Comparison of ENCODE assay signal across 9 mouse cellular contexts in genomic region chr12:8495881-8496678, GRCm38 (mm10). TPM values are rescaled to one million over a fixed set of nuclear protein-coding genes. Genes with fewer than 3 reads are reported as not detected.
A peak's percentile ranks its signal among the peaks of the same experiment; 100 is the strongest.
DNase-seq lines count a peak whose midpoint lies in the region; ATAC-seq and TF ChIP-seq lines count a peak whose summit lies in the region.
"Had no signal": no experiment of that assay in that cellular context is flagged by ENCODE, and none has a peak within 500 bp of the region (broad histone marks: within the 10 kb centered on the region; RNA-seq: fewer than 3 reads in every experiment).

No protein-coding gene starts in this region.

- peak; percentile 42 for DNase-seq in retina, postnatal 1 day
- DNase-seq in retina, embryonic 14.5 days (ENCODE audit: low spot score): no peak
- DNase-seq in heart, adult 2 months: peak; percentile 70 to 78
- DNase-seq in kidney, adult 11 months: peak; percentile 67
- DNase-seq in midbrain, postnatal 0 days (ENCODE audit: low spot score): peak; percentile 66
- no peak for DNase-seq in B cell, adult 2 months

- peak overlapping the region; percentile 88 for H3K27ac ChIP-seq in cortical plate, adult 2 months (ENCODE audit: insufficient read depth, low read length)
- H3K27ac ChIP-seq in heart, adult 2 months: peak overlapping the region; percentile 97
- H3K27ac ChIP-seq in limb, embryonic 13.5 days: peak overlapping the region; percentile 83
- peak overlapping the region; percentile 67 for H3K27ac ChIP-seq in midbrain, postnatal 0 days (ENCODE audit: low read depth, low read length)
- H3K27ac ChIP-seq: macrophage had no signal

- whole genome bisulfite sequencing in heart, adult 2 months: 4% methylated on average over 15 of the region's 15 CpGs
- 17% methylated on average over 15 of the region's 15 CpGs for WGBS in limb, embryonic 13.5 days
- WGBS in midbrain, postnatal 0 days: 17% methylated on average over 15 of the region's 15 CpGs

- H3K4me2 ChIP-seq in limb, embryonic 13.5 days (replicated peaks): peak overlapping the region; percentile 96
- peak overlapping the region; percentile 86 for H3K4me2 ChIP-seq in midbrain, postnatal 0 days (ENCODE audit: low read depth, low read length, poor library complexity, severe bottlenecking)

- peak overlapping the region; percentile 47 for H3K9ac ChIP-seq in heart, adult 2 months (ENCODE audit: low read depth, low read length)
- peak overlapping the region; percentile 51; the same call in 1 of the 2 replicates for H3K9ac ChIP-seq in limb, embryonic 13.5 days
- H3K9ac ChIP-seq in midbrain, postnatal 0 days (replicated peaks; ENCODE audit: low read length, poor library complexity, severe bottlenecking): 0 out of 2 replicates have a peak overlapping the region, but pooled peaks have one; percentile 29

- intact Hi-C loops in heart, adult 2 months (cut with DNase I): no loop called here

- H3K79me2 ChIP-seq in heart, adult 2 months (replicated peaks; ENCODE audit: control insufficient read depth, insufficient read depth, low read length): peaks cover 7% of the 10 kb centered on the region

- ATAC-seq in limb, embryonic 13.5 days (ENCODE audit: low FRiP score, low read depth): no peak
- ATAC-seq in midbrain, postnatal 0 days (ENCODE audit: low FRiP score): no peak

- TF ChIP-seq POLR2A in cortical plate, adult 2 months (IDR thresholded peaks at IDR 0.05; ENCODE audit: extremely low read depth, insufficient read depth, low read length): no peak
- peak; percentile 53 for TF ChIP-seq POLR2A in heart, adult 2 months (IDR thresholded peaks at IDR 0.05; ENCODE audit: insufficient read depth, low read depth, low read length)

- H3K4me3 ChIP-seq in cortical plate, adult 2 months (ENCODE audit: insufficient read depth, low read length): peak overlapping the region; percentile 94; the same call in 1 of the 2 replicates
- H3K4me3 ChIP-seq in heart, adult 2 months: peak overlapping the region; percentile 95
- peak overlapping the region; percentile 85; the same call in 1 of the 2 replicates for H3K4me3 ChIP-seq in limb, embryonic 13.5 days
- H3K4me3 ChIP-seq in midbrain, postnatal 0 days (ENCODE audit: low read depth, low read length): peak overlapping the region; percentile 96

- TF ChIP-seq CTCF in cortical plate, adult 2 months (IDR thresholded peaks at IDR 0.05; ENCODE audit: extremely low read depth, insufficient read depth, low read length): no peak
- TF ChIP-seq CTCF in heart, adult 2 months (IDR thresholded peaks at IDR 0.05): no peak
- TF ChIP-seq CTCF in midbrain, postnatal 0 days (IDR thresholded peaks at IDR 0.05): no peak

- TF ChIP-seq EP300 in heart, adult 2 months (IDR thresholded peaks at IDR 0.05; ENCODE audit: insufficient read depth, low read depth, low read length): no peak

- no peaks in the 10 kb centered on the region for H3K9me3 ChIP-seq in limb, embryonic 13.5 days
- H3K9me3 ChIP-seq in midbrain, postnatal 0 days (ENCODE audit: low read length): no peaks in the 10 kb centered on the region

- peaks cover 3% of the 10 kb centered on the region; the same call in 1 of the 2 replicates for H3K4me1 ChIP-seq in cortical plate, adult 2 months (ENCODE audit: control insufficient read depth, insufficient read depth, low read length)
- H3K4me1 ChIP-seq in heart, adult 2 months (ENCODE audit: control insufficient read depth, insufficient read depth, low read length): peaks cover 10% of the 10 kb centered on the region
- H3K4me1 ChIP-seq in limb, embryonic 13.5 days: peaks cover 36% of the 10 kb centered on the region
- peaks cover 17% of the 10 kb centered on the region; the same call in 1 of the 2 replicates for H3K4me1 ChIP-seq in midbrain, postnatal 0 days (ENCODE audit: insufficient read depth, low read length)

- no peaks in the 10 kb centered on the region for H3K27me3 ChIP-seq in heart, adult 2 months (ENCODE audit: control insufficient read depth, insufficient read depth, low read length)
- no peaks in the 10 kb centered on the region for H3K27me3 ChIP-seq in limb, embryonic 13.5 days
- no peaks in the 10 kb centered on the region for H3K27me3 ChIP-seq in midbrain, postnatal 0 days (ENCODE audit: insufficient read depth, low read length)

- H3K36me3 ChIP-seq in heart, adult 2 months (ENCODE audit: control insufficient read depth, insufficient read depth, low read length): peaks cover 6% of the 10 kb centered on the region
- H3K36me3 ChIP-seq in limb, embryonic 13.5 days: no peaks in the 10 kb centered on the region
- no peaks in the 10 kb centered on the region for H3K36me3 ChIP-seq in midbrain, postnatal 0 days (ENCODE audit: insufficient read depth, low read length)

RNA-seq across cellular contexts. Expression of gene Rhob, which starts 3.7 kb away (rescaled TPM):
- polyA plus RNA-seq in cortical plate, adult 2 months (2012; rRNA removed): 353 and 368 TPM in 2 replicates
- total RNA-seq in heart, adult 2 months (2021): 100 to 1,000 TPM; 163 to 193 TPM
- 184 and 194 TPM in 2 replicates for polyA plus RNA-seq in heart, adult 2 months (2012; rRNA removed)
- 37.8 and 40.8 TPM in 2 replicates for polyA plus RNA-seq in limb, embryonic 13.5 days (2015; fragmentation: Nextera tagmentation; extraction: Ambion mirVana)
- total RNA-seq in midbrain, postnatal 0 days (2014; rRNA removed): 323 and 329 TPM in 2 replicates
- 74.1 and 75.1 TPM in 2 replicates for polyA plus RNA-seq in midbrain, postnatal 0 days (2015; fragmentation: Nextera tagmentation; extraction: Ambion mirVana)

Comparison
In these comparisons a context has a peak if more than half of its experiments do, and no peak if none do; other contexts are left out.
1. DNase-seq: peak in retina, postnatal 1 day (single experiment), heart, adult 2 months (2 of 2), kidney, adult 11 months (single experiment) and midbrain, postnatal 0 days (single experiment); none in retina, embryonic 14.5 days (single experiment) and B cell, adult 2 months (0 of 2).
2. Peak in every context shown above with its lines, with median percentiles within 50 percentile points of each other: H3K27ac ChIP-seq, H3K4me3 ChIP-seq and H3K9ac ChIP-seq.